Mouse (Mus musculus) ES-E14 (cell line): Measurements from ENCODE around the gene Sptb.

Experiments used
- CHD2 ChIP-seq: IDR thresholded peaks from 2 replicates; pipeline ENCODE4 v1.6.1; 2014; ENCODE audit warnings: mild to moderate bottlenecking, low read depth, low read length, inconsistent platforms
- HCFC1 ChIP-seq: IDR thresholded peaks from 2 replicates; pipeline ENCODE4 v1.6.1; 2012; ENCODE audit warnings: low read length, inconsistent platforms, borderline replicate concordance; ENCODE audit not compliant: insufficient read depth
- MAFK ChIP-seq: IDR thresholded peaks from 2 replicates; pipeline ENCODE4 v1.6.1; 2014; ENCODE audit warnings: mild to moderate bottlenecking, low read depth, low read length, inconsistent platforms; ENCODE audit not compliant: insufficient read depth
- ZC3H11A ChIP-seq: IDR thresholded peaks from 2 replicates; pipeline ENCODE4 v1.6.1; 2012; ENCODE audit warnings: low read depth, mild to moderate bottlenecking, inconsistent platforms, low read length, borderline replicate concordance
- ZNF384 ChIP-seq: IDR thresholded peaks from 2 replicates; pipeline ENCODE4 v1.6.1; 2012; ENCODE audit warnings: low read depth, low read length, inconsistent platforms

- TF ChIP-seq ZC3H11A: no peak
- TF ChIP-seq CHD2: no peak
- TF ChIP-seq HCFC1: no peak
- TF ChIP-seq ZNF384: no peak
- TF ChIP-seq MAFK: no peak
Measured at GRCm38 (mm10) chr12:76595830-76596229, 114.5 kb downstream of the Sptb start.
